Mouse (Mus musculus) heart, adult 2 months (tissue): ENCODE measurements around the gene Mien1. TPM values are rescaled to one million over a fixed set of nuclear protein-coding genes. Genes with fewer than 3 reads are reported as not detected.
A peak's percentile ranks its signal among the peaks of the same experiment; 100 is the strongest.

ENCODE experiments used
- DNase-seq, 2 experiments: peaks; one replicate each; pipeline ENCODE4 v3.0.0; 2021
- H3K27ac ChIP-seq: fragments of 200-600 bp; 2 replicates; pipeline ENCODE4 v1.8.1; 2022
- H3K27me3 ChIP-seq: fragments of 200-500 bp; 2 replicates; pipeline ENCODE4 v1.6.1; 2012; ENCODE audit warnings: mild to moderate bottlenecking, low read length, inconsistent platforms, mixed read lengths; ENCODE audit not compliant: control insufficient read depth, insufficient read depth
- H3K36me3 ChIP-seq: fragments of 200-500 bp; 2 replicates; pipeline ENCODE4 v1.6.1; 2012; ENCODE audit warnings: low read length, inconsistent platforms; ENCODE audit not compliant: control insufficient read depth, insufficient read depth
- H3K4me1 ChIP-seq: fragments of 200-500 bp; 2 replicates; pipeline ENCODE4 v1.6.1; 2011; ENCODE audit warnings: low read length; ENCODE audit not compliant: control insufficient read depth, insufficient read depth
- H3K4me3 ChIP-seq: fragments of 200-600 bp; 2 replicates; pipeline ENCODE4 v1.8.1; 2022
- H3K79me2 ChIP-seq: fragments of 200-500 bp; replicated peaks from 2 replicates; pipeline ENCODE4 v1.6.1; 2012; ENCODE audit warnings: mild to moderate bottlenecking, inconsistent platforms, low read length, moderate library complexity, mixed read lengths; ENCODE audit not compliant: control insufficient read depth, insufficient read depth
- H3K9ac ChIP-seq: fragments of 200-500 bp; 2 replicates; pipeline ENCODE4 v1.6.1; 2012; ENCODE audit warnings: low read depth, mild to moderate bottlenecking, control low read depth, inconsistent platforms, low read length, mixed read lengths
- CTCF ChIP-seq: fragments of 200-600 bp; IDR thresholded peaks from 2 replicates; pipeline ENCODE4 v1.8.1; 2022; ENCODE audit warnings: antibody characterized with exemption, mild to moderate bottlenecking, moderate library complexity
- EP300 ChIP-seq: fragments of 200-500 bp; IDR thresholded peaks from 2 replicates; pipeline ENCODE4 v1.6.1; 2011; ENCODE audit warnings: low read depth, low read length, control low read depth; ENCODE audit not compliant: insufficient read depth
- POLR2A ChIP-seq: fragments of 200-500 bp; IDR thresholded peaks from 2 replicates; pipeline ENCODE4 v1.6.1; 2011; ENCODE audit warnings: mild to moderate bottlenecking, low read depth, low read length, control low read depth; ENCODE audit not compliant: insufficient read depth
- WGBS: fragments of 180-500 bp; shearing (Covaris S2); methylation state at CpG from one replicate; pipeline ENCODE4 v1.1.7; 2018; 5-methylcytosine and 5-hydroxymethylcytosine counted together
- intact Hi-C: fragments of 180-260 bp; cut with DNase I; formaldehyde crosslinking; loops from one replicate; pipeline ENCODE4 v1.15.1; 2025
- long read RNA-seq: library from polyadenylated mRNA; stranded (forward); transcript quantifications from one replicate; pipeline ENCODE4 v2.0.0, GENCODE M21; 2021
- polyA plus RNA-seq: library from polyadenylated mRNA; depleted of rRNA; stranded (reverse); fragments of >200 nt; gene quantifications from 2 replicates; pipeline ENCODE4 v1.2.3, GENCODE M21; 2012; rRNA removed
- total RNA-seq, 2 experiments: library from RNA; stranded (reverse); gene quantifications; 2 replicates each; pipeline ENCODE4 v1.2.3; 2021

Gene Mien1
- total RNA-seq = 10 to 100 TPM; 61.6 to 63.6 TPM
- 53.5 and 80.0 TPM in 2 replicates for polyA plus RNA-seq
- long read RNA-seq, transcript Mien1-201 (4 exons, 747 nt) = major isoform, 18 of 31 reads
- long read RNA-seq, partial matches to known transcripts = 11 of 31 reads
- long read RNA-seq, other reads (novel, unspliced or antisense) = 2 of 31 reads

DNA sequence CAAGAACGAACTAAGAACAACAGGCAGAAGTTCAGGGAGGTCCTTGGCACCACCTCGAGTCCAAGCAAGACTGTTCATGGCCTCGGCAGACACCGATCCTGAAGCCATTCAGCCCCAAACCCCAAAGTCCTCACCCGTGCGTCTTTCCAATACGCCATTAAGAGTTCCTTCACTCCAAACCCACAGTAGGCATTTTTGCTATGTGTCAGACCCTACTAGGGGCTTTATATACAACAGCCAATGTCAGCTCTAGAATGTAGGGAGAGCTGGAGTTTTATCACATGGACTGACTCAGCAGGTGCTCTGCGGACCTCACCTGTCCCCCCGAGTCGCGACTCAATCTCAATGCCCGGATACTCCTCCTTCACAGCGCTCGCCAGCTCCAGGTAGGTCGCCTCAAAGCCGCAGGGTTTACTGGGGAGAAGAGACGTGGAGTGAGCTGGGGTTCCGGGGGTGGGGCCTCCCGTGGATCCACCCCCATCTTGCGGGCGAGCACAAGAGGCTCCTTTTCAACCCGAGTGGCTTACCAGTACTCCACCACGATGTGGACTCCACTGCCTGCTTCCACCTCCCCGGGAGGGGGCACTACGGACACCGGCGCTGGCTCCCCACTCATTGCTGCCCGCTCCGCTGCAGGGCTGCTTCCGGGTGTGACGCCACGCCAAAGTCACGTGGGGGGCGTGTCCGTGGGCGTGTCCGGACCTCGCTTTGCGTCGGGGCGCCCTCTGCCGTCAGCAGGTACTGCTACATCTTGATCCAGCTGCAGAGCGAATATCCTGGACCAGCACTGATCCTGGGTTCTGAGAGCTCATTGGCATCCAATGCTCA, at the start of gene Mien1:
TSS of gene Mien1 (minus strand) at position 661 of the 828 bp plus-strand sequence.
- DNase-seq = peak; percentile 94 to 99
- H3K9ac ChIP-seq = peak within 1 kb of the TSS; percentile 72

GRCm38 (mm10) chr11:98487526-98488040, 48.8 kb upstream of the Mien1 start:
- no peak for TF ChIP-seq EP300
- TF ChIP-seq CTCF = no peak
- TF ChIP-seq POLR2A = no peak
- no peaks in the 10 kb centered on the region for H3K36me3 ChIP-seq
- 73% methylated on average over 5 of the region's 5 CpGs for WGBS
- intact Hi-C loops = no loop called here
- H3K9ac ChIP-seq = no peak overlapping the region
- H3K27me3 ChIP-seq = no peaks in the 10 kb centered on the region
- no peak overlapping the region for H3K4me3 ChIP-seq
- no peak overlapping the region for H3K27ac ChIP-seq
- no peak for DNase-seq
- no peaks in the 10 kb centered on the region for H3K79me2 ChIP-seq
- H3K4me1 ChIP-seq = no peaks in the 10 kb centered on the region

More for the DNA sequence above, at the start of gene Mien1:
- no peaks in the 10 kb centered on the region for H3K79me2 ChIP-seq
- H3K4me1 ChIP-seq = no peaks in the 10 kb centered on the region; the same call in 1 of the 2 replicates
- H3K4me3 ChIP-seq = peak within 1 kb of the TSS; percentile 93
- WGBS = 1% methylated on average over 43 of the region's 43 CpGs
- TF ChIP-seq CTCF (peak; percentile 96; the same call in 1 of the 2 replicates), POLR2A (peak; percentile 82), EP300 (peak; percentile 88; the same call in 1 of the 2 replicates)
- intact Hi-C loops = loop anchor here (1.0 to 2.0 kb wide), 2 partner anchors 40 to 96 kb away; no protein-coding TSS in a partner anchor
- no peaks in the 10 kb centered on the region for H3K36me3 ChIP-seq
- peak within 1 kb of the TSS; percentile 79 for H3K27ac ChIP-seq
- no peaks in the 10 kb centered on the region for H3K27me3 ChIP-seq

GRCm38 (mm10) chr11:98485749-98486148, 47.0 kb upstream of the Mien1 start:
- intact Hi-C loops = no loop called here
- Histone ChIP-seq H3K27me3 (no peaks in the 10 kb centered on the region), H3K36me3 (no peaks in the 10 kb centered on the region), H3K27ac (no peak overlapping the region), H3K4me1 (no peaks in the 10 kb centered on the region), H3K79me2 (no peaks in the 10 kb centered on the region), H3K9ac (no peak overlapping the region), H3K4me3 (no peak overlapping the region)
- no peak for DNase-seq
- TF ChIP-seq EP300 (no peak), CTCF (no peak), POLR2A (no peak)
- 82% methylated on average over 2 of the region's 2 CpGs for WGBS

- Histone ChIP-seq H3K36me3 (no peaks in the 10 kb centered on the region), H3K79me2 (no peaks in the 10 kb centered on the region), H3K4me3 (no peak overlapping the region), H3K27ac (no peak overlapping the region), H3K4me1 (no peaks in the 10 kb centered on the region), H3K27me3 (no peaks in the 10 kb centered on the region), H3K9ac (no peak overlapping the region)
- TF ChIP-seq EP300 (no peak), POLR2A (no peak), CTCF (no peak)
- intact Hi-C loops = no loop called here
- WGBS = 78% methylated on average over 10 of the region's 10 CpGs
- DNase-seq = no peak
These were observed 43.3 kb upstream of the Mien1 start for GRCm38 (mm10) chr11:98482067-98482466.

DNA sequence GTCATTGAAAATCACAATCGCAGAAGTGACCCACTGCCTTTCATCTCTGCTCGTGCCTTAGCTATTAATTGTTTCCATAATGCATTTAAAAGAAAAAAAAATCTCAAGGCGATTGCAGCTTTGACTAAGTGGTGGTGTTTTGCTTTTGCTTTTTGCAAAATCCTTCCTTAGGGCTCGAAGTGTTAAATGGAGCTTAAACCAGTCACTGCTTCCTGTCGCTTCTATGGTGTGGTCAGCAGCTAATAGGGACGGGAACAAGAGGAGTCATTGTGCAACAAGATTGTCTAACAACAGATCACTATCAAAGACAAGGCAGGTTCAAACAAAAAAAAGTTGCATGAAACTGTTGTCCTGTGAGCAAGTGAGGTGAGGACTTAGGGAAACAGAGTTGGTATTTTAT, 42.4 kb upstream of the Mien1 start:
- Histone ChIP-seq H3K79me2 (no peaks in the 10 kb centered on the region), H3K9ac (no peak overlapping the region), H3K36me3 (no peaks in the 10 kb centered on the region), H3K4me1 (no peaks in the 10 kb centered on the region), H3K4me3 (no peak overlapping the region), H3K27me3 (no peaks in the 10 kb centered on the region), H3K27ac (no peak overlapping the region)
- TF ChIP-seq POLR2A (no peak), CTCF (no peak), EP300 (no peak)
- no peak for DNase-seq
- intact Hi-C loops = no loop called here
- 60% methylated on average over 6 of the region's 6 CpGs for WGBS

- intact Hi-C loops = no loop called here
- no peak overlapping the region for H3K4me3 ChIP-seq
- no peak for TF ChIP-seq POLR2A
- TF ChIP-seq CTCF = no peak
- TF ChIP-seq EP300 = no peak
- no peaks in the 10 kb centered on the region for H3K27me3 ChIP-seq
- H3K27ac ChIP-seq = no peak overlapping the region
- H3K79me2 ChIP-seq = no peaks in the 10 kb centered on the region
- WGBS = 79% methylated on average over 12 of the region's 12 CpGs
- DNase-seq = no peak
- H3K9ac ChIP-seq = no peak overlapping the region
- H3K36me3 ChIP-seq = no peaks in the 10 kb centered on the region
- no peaks in the 10 kb centered on the region for H3K4me1 ChIP-seq
These were observed 41.2 kb upstream of the Mien1 start for GRCm38 (mm10) chr11:98479940-98480497.
